Mouse (Mus musculus): ENCODE results near the gene Plxna4. TPM values are rescaled to one million over a fixed set of nuclear protein-coding genes. Genes with fewer than 3 reads are reported as not detected.

Plxna4 gene
- total RNA-seq, 2 experiments from 2014 or later, result 2.1 to 2.6 TPM

DNA sequence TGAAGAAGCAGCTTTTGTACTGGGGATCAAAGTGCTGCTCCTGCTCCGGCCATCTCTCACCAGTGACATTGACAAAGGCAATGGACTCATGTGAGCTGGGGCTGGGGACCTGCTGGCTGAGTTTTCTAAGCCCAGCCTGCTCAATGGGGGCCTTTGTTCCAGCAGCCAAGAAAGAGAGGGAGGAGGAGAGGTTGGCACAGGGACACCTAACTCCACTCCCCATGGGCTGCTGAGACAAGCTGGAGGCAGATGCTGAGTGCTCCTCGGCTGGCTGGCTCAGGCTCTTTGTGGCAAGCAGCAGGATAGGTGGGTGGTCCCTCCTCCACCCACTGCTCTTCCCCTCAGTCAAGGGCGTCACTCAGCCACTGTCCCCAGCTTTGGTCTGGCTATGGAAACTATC lies 326.7 kb downstream of the Plxna4 start:
- no peak for DNase-seq (ENCODE audit: low spot score)

DNA sequence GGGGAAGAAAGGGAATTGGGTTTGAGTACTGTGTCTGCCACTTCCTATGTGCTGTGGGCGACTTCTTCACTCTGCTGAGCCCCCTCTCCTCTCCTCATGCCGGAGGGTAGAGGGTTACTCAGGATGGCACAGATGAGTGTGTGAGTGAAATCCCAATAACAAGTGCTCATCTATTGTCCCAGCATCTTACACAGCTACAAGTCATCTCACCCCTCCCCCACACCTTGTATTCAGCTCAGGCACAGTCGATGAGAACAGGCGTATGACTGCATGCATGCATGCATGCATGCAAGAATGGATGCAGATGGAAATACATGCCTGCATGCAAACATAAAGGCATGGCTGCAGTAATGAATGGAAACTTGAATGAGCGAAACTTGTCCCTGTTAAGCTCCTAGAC lies 327.7 kb downstream of the Plxna4 start:
- no peak for DNase-seq (ENCODE audit: low spot score)

DNA sequence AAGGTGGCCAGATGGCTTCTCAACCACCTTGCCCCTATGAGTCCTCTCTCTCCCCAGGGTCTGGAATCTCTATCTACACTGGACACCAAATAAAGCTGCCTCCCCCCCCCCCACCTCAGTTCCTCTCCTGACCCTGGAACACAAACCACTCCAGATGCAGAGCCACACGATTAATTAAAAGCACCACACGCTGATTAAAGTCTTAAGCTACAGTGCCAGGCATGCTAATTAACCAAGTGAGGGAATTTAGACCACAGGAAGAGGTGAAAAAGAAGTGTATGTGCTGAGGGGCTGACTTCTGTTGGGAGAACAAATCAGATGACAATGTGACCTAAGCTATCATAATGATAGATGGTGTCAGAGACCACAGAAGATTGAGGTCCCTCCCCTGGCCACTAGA lies 332.8 kb downstream of the Plxna4 start:
- no peak for DNase-seq (ENCODE audit: low spot score)

DNA sequence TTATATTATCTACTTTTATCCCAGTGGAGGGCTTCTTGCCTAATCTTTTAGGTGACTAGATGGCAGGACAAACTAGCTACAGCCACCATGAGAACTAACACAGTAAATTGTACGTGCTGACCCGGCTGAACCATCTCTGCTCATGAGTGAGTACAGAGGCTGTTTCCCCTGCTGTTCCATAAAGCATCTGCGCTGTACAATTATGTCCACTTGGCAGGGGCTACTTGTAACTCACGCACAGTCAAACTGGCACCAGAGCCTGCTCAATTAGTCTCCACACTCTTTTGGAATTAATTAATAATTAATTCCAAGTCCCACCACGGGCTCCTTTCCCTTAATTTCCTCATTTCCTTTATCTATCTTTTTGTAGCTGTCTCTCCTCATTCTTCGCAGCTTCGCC lies 335.8 kb downstream of the Plxna4 start:
- DNase-seq (ENCODE audit: low spot score), result no peak

DNA sequence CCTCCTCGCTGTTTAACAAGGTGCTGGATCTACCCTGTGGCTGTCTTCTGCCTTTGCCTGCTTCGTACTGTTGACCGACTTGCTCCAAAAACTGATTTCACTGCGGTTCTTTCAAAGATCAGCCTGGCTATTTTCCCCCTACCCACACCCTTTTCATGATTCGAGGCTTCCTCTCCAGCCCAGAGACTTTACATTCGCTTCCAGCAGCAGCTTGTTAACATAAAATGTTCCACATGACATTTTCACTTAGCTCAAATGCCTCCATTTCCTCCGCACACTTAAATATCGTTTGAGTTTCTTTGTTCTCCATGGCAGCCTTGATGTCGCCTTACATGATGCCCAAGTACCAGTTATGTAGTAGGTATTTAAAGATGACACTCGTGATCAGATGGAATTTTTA lies 336.3 kb downstream of the Plxna4 start:
- no peak for DNase-seq (ENCODE audit: low spot score)

GRCm38 (mm10) chr6:32246036-32246435 lies 342.0 kb downstream of the Plxna4 start:
- DNase-seq (ENCODE audit: low spot score), result no peak

GRCm38 (mm10) chr6:32243040-32243439 lies 345.0 kb downstream of the Plxna4 start:
- no peak for DNase-seq (ENCODE audit: low spot score)

GRCm38 (mm10) chr6:32231383-32231782 lies 356.6 kb downstream of the Plxna4 start:
- no peak for DNase-seq (ENCODE audit: low spot score)

DNA sequence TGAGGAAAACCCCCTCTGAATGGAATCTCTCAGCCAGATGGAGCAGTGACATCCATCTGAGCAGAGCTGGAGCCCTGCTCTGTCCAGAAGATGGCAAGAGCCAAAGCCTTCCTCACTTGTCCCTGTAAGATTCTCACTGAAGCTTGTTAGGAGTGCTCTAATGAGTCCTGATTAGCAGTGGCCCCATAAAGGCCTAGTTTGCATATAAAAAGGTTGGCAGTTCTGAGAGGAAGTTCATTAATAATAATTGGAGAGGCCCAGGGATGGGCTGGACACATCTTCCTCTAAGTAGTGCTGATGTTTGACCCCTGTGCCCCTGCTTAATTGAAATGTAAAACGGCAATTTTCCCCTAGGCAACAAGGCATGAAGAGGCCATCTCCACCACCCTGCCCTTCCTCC lies 361.4 kb downstream of the Plxna4 start:
- DNase-seq (ENCODE audit: low spot score), result no peak

- DNase-seq (ENCODE audit: low spot score), result no peak
Observed at GRCm38 (mm10) chr6:32224007-32224703, 363.8 kb downstream of the Plxna4 start.

DNA sequence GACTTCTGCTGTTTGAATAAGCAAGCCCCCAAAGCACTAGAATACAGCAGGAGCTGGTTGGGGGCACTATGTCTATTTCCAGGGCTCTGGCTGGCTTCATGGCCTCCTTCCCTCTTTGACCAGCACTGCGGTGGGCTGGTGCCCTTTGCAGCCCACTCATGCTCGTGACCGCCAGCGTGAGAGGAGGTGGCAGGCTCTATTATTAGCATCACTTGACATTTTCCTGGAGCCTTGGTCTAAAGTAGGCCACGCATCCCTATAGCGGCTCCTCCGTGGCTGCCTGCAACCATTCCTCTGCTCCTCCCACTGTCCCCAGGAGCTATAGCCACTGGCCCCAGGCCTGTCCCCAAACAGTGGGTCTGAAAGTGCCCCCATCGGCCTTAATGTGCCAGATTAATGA lies 367.2 kb downstream of the Plxna4 start:
- no peak for DNase-seq (ENCODE audit: low spot score)

- DNase-seq (ENCODE audit: low spot score), result no peak
Observed at GRCm38 (mm10) chr6:32218544-32218943, 369.4 kb downstream of the Plxna4 start.

DNA sequence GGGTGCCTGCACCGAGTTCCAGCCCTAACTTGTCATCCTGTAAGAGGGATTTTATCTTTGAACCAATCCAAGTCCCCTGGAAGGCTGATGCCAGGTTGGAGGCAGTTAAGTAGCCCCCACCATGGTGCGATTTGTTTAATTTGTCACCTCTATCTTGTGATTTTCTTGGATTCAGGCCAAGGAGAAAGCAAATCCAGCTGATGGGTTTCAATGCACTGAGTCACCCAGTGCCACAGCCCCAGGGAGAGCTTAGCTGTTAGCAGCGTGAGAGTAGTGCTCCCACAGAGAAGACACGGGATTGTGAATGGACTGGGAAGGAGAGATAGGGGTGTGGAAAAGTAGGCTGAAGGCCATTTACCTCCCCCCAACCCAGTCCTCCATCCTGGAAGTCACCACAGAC lies 375.6 kb downstream of the Plxna4 start:
- DNase-seq (ENCODE audit: low spot score), result no peak

DNA sequence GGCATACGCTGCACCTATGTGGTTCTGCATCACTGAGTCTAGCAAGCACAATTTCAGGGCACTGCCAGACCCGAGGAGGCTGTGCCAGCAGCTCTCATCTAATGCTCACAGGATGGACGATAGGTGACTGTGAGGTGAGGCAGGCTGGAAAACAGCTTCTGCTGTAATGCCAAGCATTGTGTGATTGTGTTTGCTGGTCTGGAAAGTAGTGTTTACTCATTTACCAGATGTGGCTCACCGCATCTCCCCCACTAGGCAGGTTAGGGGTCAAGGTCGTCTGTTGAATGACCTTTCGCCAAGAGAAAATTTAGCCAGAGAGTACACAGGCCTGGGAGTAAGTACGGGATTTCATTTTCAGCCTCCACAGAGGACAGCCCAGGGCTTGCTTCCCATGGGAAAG lies 377.9 kb downstream of the Plxna4 start:
- no peak for DNase-seq (ENCODE audit: low spot score)

DNA sequence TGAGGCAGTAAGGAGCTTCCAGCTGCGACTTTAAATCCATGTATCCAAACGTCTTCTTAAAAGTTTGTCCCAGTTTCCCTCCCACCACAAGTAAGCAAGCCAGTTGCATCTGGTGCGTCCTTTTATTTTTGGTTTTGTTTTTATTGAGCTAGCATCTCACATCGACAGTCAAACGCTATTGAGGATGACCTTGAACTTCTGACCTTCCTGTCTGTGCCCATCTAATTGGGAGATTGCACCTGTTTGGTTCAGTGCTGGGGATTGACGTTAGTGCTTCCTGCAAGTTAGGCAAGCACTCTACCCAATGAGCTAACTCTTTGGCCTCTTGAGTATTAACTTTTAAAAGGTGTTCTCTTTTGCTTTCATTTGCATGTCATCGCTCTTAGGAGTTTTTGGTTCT lies 379.0 kb downstream of the Plxna4 start:
- no peak for DNase-seq (ENCODE audit: low spot score)

GRCm38 (mm10) chr6:32204253-32204652 lies 383.7 kb downstream of the Plxna4 start:
- DNase-seq (ENCODE audit: low spot score), result no peak

DNA sequence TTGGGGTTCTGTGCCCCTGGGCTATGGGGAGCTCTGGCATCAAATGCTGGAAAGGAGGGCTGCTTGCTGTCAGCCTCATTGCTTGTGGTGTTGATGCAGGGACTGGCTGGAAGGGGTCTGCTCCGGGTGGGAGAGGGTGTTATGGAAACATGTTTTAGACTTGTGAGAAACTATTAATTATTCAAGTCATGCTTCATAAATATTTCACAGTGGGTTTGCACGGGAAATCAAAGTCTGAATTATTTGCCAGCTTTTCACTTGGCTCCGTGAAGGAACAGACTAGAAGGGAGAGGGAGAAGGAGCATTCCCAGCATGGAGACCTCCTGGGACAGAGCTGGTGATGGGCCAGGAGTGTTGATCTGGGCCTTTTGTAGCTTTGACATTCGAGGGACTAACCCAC lies 384.6 kb downstream of the Plxna4 start:
- no peak for DNase-seq (ENCODE audit: low spot score)

DNA sequence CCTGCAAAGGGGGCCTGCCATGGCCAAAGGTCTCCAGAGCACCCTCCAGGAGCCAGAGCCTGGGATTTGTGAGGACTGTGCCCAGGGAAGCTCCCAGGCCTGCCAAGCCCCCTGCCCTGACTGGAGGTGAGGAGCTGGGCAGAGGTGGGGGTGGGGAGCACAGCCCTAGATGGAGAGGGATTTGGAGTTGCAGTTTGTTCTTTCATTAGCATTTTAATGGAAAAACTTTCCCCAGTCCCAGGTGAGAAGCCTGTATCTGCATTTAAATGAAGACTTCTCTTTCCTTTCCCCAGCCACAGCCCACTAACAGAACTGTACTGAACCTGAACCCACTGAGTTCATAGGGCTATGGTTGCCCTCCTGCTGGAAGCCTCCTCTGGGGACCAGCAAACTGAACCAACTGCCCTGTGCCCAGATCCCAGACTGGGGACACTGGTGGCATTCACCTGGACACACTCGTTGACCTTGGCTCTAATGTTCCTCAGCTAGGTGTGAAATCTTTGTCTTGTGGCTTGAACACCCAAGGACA lies 385.3 kb downstream of the Plxna4 start:
- DNase-seq (ENCODE audit: low spot score), result no peak

GRCm38 (mm10) chr6:32201506-32201905 lies 386.5 kb downstream of the Plxna4 start:
- DNase-seq (ENCODE audit: low spot score), result no peak

DNA sequence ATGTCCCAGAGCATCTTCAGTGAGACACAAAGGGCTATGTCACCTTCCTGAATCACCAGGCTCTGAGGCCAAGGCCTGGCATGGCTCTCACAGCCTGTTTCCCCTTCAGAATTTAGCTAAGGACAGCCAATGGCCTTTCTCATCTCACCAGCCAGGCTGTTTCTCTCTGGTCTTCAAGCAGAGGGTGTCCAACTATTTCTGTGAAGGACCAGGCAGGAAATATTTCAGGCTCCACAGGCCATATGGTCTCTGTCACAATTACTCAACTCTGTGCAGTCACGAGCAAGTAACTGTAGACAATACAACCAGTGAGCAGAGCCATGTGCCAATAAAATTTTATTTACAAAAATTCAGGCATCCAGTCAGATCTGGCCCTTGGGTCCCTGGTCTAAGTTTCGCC lies 388.4 kb downstream of the Plxna4 start:
- DNase-seq (ENCODE audit: low spot score), result no peak

DNA sequence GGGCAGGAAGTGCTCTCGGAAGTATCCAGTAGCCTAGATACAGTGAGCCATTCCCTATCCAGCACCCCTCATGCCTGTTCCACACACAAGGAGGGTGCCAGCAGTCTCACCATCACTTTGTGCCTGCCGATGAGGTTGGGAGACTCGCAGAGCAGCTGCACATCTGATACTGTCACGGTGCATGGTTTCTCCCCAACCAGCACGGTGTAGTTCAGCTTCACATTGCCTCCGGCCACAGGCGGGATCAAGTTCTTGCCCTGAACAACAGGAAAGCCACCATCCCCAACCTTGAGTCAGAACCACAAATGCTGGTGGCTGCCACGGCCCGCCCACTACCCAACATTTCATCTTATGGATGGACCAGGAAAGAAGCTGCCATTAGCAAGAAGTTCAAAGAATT lies 391.1 kb downstream of the Plxna4 start:
- no peak for DNase-seq (ENCODE audit: low spot score)

GRCm38 (mm10) chr6:32193046-32193445 lies 394.9 kb downstream of the Plxna4 start:
- no peak for DNase-seq (ENCODE audit: low spot score)

DNA sequence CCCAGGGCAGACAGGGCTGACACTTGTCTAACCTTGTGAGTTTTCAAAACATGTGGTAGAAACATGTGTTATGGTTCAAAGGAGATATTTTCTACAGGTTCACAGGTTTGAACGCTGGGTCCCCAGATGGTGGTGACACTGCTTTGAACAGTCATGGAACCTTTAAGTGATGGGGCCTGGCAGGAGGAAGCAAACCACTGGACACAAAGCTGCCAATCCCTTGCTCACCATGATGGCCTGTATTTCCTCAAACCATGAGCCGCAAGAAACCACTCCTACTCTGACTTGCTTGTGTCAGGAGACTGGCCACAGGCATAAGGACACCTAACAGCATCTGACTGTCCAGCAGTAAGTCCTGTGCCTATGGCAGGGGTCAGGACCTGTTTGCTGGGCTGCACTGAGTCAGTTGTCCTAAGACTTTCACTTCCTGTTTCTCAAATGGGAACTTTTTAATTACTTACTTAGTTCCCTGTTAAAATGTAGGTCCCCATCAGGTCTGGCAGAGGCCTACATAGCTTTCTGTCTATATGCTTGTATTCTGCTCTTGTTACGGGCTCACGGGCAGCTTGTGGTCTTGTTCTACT lies 403.5 kb downstream of the Plxna4 start:
- DNase-seq (ENCODE audit: low spot score), result no peak
